Mouse (Mus musculus) hindbrain, embryonic 12.5 days (tissue): ENCODE measurements at regions not wholly inside any gene's neighbourhood (a gene's known extent, or its start where the extent isn't known, plus 50 kb on each side); places are given as distances from the start of the nearest gene placed in this dataset.

ENCODE experiments used
- ATAC-seq: fragments of 200-750 bp; cut with Nextera tagmentation; 2 replicates; pipeline ENCODE4 v1.8.0; 2017; ENCODE audit warnings: moderate TSS enrichment; ENCODE audit not compliant: low FRiP score
- H3K27ac ChIP-seq: fragments of 300-500 bp; sonication (generic); 2 replicates; pipeline ENCODE4 v1.5.1; 2016; ENCODE audit warnings: mild to moderate bottlenecking
- H3K27me3 ChIP-seq: fragments of 300-500 bp; sonication (generic); 2 replicates; pipeline ENCODE4 v1.6.1; 2016; ENCODE audit warnings: mild to moderate bottlenecking
- H3K36me3 ChIP-seq: fragments of 300-500 bp; sonication (generic); 2 replicates; pipeline ENCODE4 v1.6.1; 2016; ENCODE audit warnings: mild to moderate bottlenecking
- H3K4me1 ChIP-seq: fragments of 300-500 bp; sonication (generic); 2 replicates; pipeline ENCODE4 v1.6.1; 2016
- H3K4me2 ChIP-seq: fragments of 300-500 bp; sonication (generic); replicated peaks from 2 replicates; pipeline ENCODE4 v1.6.1; 2016; ENCODE audit warnings: mild to moderate bottlenecking
- H3K4me3 ChIP-seq: fragments of 300-500 bp; sonication (generic); 2 replicates; pipeline ENCODE4 v1.5.1; 2016; ENCODE audit warnings: mild to moderate bottlenecking
- H3K9ac ChIP-seq: fragments of 300-500 bp; sonication (generic); 2 replicates; pipeline ENCODE4 v1.6.1; 2016; ENCODE audit warnings: mild to moderate bottlenecking, moderate library complexity
- H3K9me3 ChIP-seq: fragments of 300-500 bp; sonication (generic); replicated peaks from 2 replicates; pipeline ENCODE4 v1.6.1; 2016; ENCODE audit warnings: mild to moderate bottlenecking
- WGBS: fragments of 180-500 bp; shearing (Covaris S2); methylation state at CpG from one replicate; pipeline ENCODE4 v1.1.7; 2016; 5-methylcytosine and 5-hydroxymethylcytosine counted together

DNA sequence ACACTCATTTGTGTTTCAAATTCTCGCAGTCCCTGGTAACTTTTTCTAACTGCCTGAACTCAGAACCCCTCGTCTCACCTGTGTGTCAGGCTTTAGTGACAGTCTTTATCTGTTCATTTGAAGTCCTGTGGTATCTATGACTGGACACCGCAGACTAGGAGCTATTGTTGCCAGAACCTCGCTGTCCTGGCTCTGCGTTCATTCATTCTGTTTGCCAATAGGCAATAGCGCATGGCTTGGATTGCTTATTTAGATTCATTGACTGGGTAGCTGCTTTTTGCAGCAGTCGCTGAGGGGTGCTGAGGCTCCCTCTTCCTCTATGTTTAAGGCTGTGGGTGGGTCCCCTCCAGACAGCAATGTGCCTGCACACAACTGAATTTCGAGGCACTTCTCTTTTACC is 144.6 kb upstream of the Cops8 start:
- peaks cover 21% of the 10 kb centered on the region; the same call in 1 of the 2 replicates for H3K27me3 ChIP-seq
- no peaks in the 10 kb centered on the region for H3K9me3 ChIP-seq
- WGBS: 58% methylated on average over 8 of the region's 8 CpGs
- H3K9ac ChIP-seq: no peak overlapping the region
- no peak for ATAC-seq
- no peak overlapping the region for H3K27ac ChIP-seq
- H3K36me3 ChIP-seq: no peaks in the 10 kb centered on the region
- H3K4me2 ChIP-seq: no peak overlapping the region
- H3K4me3 ChIP-seq: no peak overlapping the region
- peaks cover 18% of the 10 kb centered on the region for H3K4me1 ChIP-seq

DNA sequence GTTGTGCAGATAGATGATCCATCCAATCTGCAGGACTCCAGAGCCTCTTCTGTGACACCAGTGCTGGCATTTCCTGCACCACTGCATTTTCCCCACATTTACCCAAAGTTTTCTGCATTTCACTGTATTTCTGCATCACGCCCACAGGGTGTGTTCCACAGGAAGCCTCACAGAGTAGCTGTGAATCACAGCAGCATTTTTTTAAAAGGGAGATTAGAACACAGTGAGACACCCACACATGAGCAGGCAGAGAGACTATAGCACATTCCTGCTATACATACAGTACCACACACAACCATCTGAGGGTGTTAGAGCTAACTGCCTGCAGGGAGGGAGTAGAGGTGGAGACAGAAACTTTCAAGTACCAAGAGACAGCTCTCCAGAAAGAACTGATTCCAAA is 141.1 kb upstream of the Cops8 start:
- Histone ChIP-seq H3K9me3 (no peaks in the 10 kb centered on the region), H3K4me2 (no peak overlapping the region), H3K27ac (no peak overlapping the region), H3K9ac (no peak overlapping the region), H3K4me1 (peaks cover 13% of the 10 kb centered on the region), H3K4me3 (no peak overlapping the region), H3K27me3 (peaks cover 26% of the 10 kb centered on the region), H3K36me3 (no peaks in the 10 kb centered on the region)
- 92% methylated on average over 1 of the region's 1 CpGs for WGBS
- no peak for ATAC-seq

DNA sequence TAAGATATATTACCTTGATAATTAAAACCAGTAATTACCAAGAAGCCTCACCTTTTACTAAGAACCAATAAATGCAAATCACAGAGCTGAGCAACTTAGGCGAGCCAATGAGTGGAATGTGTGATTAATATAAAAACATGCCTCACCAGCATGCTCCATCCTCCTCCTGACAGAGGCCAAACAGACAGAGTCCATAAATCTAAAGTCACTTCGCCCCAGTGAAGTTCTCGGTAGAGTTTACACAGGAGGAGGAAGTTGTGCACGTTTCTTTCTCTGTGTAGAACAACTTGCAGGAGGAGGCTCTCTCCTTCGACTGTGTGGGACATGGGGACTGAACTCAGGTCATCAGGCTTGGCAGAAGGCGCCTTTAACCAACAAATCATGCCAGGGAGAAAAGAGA is 139.5 kb upstream of the Cops8 start:
- Histone ChIP-seq H3K27me3 (peaks cover 31% of the 10 kb centered on the region), H3K4me2 (no peak overlapping the region), H3K4me1 (peaks cover 3% of the 10 kb centered on the region; the same call in 1 of the 2 replicates), H3K4me3 (no peak overlapping the region), H3K36me3 (no peaks in the 10 kb centered on the region), H3K9me3 (no peaks in the 10 kb centered on the region), H3K9ac (no peak overlapping the region), H3K27ac (no peak overlapping the region)
- no peak for ATAC-seq
- 79% methylated on average over 6 of the region's 6 CpGs for WGBS

DNA sequence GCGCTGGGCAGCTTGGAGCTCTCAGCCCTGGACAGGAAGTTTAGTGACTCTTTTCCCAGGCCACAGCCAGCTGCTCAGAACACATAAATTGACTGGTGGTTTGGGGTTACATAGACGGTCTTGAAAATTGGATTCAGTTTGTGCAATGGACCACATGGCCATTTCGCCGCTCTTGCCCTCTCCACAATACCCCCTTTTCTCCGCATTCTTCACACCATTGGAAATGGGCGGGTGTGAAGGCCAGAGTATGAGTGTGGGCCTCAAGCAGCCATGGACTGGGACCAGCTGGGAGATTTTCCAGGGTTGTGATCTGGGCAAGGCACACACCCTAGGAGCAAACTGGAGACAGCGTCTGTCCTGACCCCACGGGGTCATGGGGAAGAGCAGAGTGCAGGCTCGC is 135.1 kb upstream of the Cops8 start:
- no peak; the same call in 1 of the 2 replicates for ATAC-seq
- peaks cover 15% of the 10 kb centered on the region for H3K4me1 ChIP-seq
- no peak overlapping the region for H3K4me2 ChIP-seq
- no peaks in the 10 kb centered on the region for H3K9me3 ChIP-seq
- 50% methylated on average over 9 of the region's 9 CpGs for WGBS
- peaks cover 21% of the 10 kb centered on the region for H3K27me3 ChIP-seq
- no peak overlapping the region for H3K9ac ChIP-seq
- no peak overlapping the region for H3K4me3 ChIP-seq
- no peak overlapping the region for H3K27ac ChIP-seq
- no peaks in the 10 kb centered on the region for H3K36me3 ChIP-seq

DNA sequence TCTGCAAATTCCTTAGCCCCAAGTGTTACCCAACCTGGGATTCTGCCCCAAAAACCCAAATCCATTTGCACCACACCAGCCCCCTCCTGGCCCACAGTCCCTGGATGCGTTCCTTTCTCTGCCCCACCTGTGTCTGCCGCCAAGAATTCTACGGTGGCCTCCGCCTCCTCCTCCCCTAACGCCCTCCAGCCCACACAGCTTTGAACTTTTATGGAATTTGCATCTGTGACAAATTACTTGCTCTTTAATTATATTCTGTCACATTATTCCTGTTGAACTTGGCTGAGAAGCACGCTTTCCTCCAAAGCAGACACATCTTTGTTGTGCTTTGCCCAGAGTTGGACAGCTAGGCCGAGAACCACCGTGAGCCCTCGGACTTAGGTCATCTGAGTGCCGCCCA is 131.8 kb upstream of the Cops8 start:
- peaks cover 12% of the 10 kb centered on the region for H3K27me3 ChIP-seq
- H3K4me3 ChIP-seq: no peak overlapping the region
- no peaks in the 10 kb centered on the region for H3K36me3 ChIP-seq
- no peaks in the 10 kb centered on the region for H3K9me3 ChIP-seq
- no peak overlapping the region for H3K27ac ChIP-seq
- ATAC-seq: no peak
- peaks cover 42% of the 10 kb centered on the region for H3K4me1 ChIP-seq
- H3K9ac ChIP-seq: no peak overlapping the region
- H3K4me2 ChIP-seq: no peak overlapping the region
- WGBS: 47% methylated on average over 10 of the region's 10 CpGs

DNA sequence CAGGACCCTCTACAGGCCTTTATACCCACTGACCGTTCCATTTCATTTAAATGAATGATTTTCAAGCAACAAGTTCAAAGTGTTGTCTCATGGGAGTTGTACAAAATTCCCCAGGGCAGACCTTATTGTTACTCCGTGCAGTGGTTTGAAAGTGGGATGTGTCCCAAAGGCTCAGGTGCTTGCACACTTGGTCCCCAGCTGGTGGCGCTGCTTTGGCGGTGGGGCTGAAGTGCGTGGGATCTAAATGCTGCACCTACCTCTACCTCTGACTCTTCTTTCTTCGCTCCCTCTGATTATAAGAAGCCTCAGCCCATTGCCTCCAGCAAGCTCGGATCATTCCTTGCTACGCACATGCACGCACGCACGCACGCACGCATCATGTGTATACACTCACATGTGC is 131.0 kb upstream of the Cops8 start:
- no peaks in the 10 kb centered on the region for H3K9me3 ChIP-seq
- H3K36me3 ChIP-seq: no peaks in the 10 kb centered on the region
- H3K27me3 ChIP-seq: peaks cover 10% of the 10 kb centered on the region
- no peak for ATAC-seq
- H3K27ac ChIP-seq: no peak overlapping the region
- peaks cover 48% of the 10 kb centered on the region for H3K4me1 ChIP-seq
- 90% methylated on average over 13 of the region's 13 CpGs for WGBS
- no peak overlapping the region for H3K9ac ChIP-seq
- H3K4me3 ChIP-seq: no peak overlapping the region
- H3K4me2 ChIP-seq: no peak overlapping the region

DNA sequence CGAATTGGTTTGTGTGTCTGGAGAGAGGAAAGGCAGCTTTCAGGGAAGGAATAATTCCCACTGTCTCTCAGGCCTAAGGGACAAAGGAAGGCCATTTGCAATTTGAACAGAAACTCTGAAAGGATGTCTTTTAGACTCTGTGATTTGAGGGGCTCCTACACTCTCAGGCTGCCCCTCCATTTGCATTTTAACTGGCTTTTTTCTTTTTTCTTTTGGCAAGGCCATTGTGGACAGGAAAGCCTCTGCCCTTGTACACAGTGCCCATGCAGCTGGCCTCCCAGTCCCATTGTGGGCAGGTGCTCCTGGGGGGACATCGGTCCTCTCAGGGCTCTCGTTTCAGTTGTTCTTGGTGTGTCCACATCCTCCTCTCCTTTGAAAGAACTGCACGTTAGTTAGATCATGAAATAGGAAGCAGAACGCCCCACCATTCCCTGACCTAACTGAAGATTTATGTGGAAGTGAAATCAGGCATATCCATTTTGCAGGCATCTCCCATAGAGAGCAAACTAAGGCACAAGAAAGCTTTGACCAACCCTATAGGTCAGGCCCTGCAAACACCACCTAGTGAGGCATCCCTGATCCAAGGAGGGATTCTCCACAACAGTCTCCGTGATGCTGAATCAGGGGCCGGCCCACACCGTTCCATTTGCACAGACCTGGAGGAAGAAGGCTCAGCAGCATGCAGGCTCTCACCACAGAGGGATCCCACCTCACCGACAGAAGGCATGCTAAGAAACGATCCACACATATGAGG is 127.5 kb upstream of the Cops8 start:
- Histone ChIP-seq H3K9me3 (0 out of 2 replicates have a peak, but pooled peaks cover 3% of the 10 kb centered on the region), H3K36me3 (no peaks in the 10 kb centered on the region), H3K9ac (no peak overlapping the region), H3K27ac (peak overlapping the region; percentile 74), H3K27me3 (no peaks in the 10 kb centered on the region; the same call in 1 of the 2 replicates), H3K4me2 (no peak overlapping the region), H3K4me1 (peaks cover 47% of the 10 kb centered on the region), H3K4me3 (no peak overlapping the region)
- ATAC-seq: peak; percentile 79
- WGBS: 43% methylated on average over 10 of the region's 10 CpGs

DNA sequence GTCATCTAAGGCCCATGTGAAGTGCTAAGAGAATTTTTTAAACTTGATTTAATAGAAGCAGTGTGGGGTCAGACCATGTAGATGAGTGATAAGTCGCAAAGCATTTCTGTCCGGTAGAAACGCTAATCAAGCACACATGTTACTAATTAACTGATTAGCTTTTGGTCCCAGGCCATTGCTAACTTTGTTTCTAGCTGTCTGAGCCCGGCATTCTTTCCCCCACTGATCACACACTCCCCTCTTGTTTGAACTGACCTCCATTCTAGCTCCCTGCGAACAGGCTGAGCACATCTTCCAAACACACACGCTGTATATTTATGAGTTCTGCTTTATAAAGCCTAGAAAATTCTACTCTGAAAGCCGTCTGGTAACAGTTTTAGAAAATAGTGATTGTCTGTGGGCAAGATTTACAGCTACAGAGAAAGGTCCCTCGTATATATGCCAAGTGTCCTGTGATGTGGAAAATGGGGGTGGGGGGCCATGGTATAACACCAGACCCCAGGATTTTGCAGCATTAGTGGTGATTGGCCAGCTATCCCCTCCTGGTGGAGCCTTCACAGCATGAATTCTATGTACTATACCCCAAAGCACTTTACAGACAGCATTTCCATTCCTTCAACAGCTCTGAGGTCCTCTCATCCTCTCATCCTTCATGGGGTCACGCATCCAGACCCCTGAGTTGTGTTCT is 126.1 kb upstream of the Cops8 start:
- H3K4me3 ChIP-seq: no peak overlapping the region
- ATAC-seq: no peak
- 0 out of 2 replicates have a peak, but pooled peaks cover 3% of the 10 kb centered on the region for H3K9me3 ChIP-seq
- no peaks in the 10 kb centered on the region; the same call in 1 of the 2 replicates for H3K27me3 ChIP-seq
- no peak overlapping the region for H3K9ac ChIP-seq
- no peak overlapping the region for H3K4me2 ChIP-seq
- H3K27ac ChIP-seq: no peak overlapping the region
- peaks cover 36% of the 10 kb centered on the region for H3K4me1 ChIP-seq
- H3K36me3 ChIP-seq: no peaks in the 10 kb centered on the region
- 35% methylated on average over 9 of the region's 9 CpGs for WGBS

DNA sequence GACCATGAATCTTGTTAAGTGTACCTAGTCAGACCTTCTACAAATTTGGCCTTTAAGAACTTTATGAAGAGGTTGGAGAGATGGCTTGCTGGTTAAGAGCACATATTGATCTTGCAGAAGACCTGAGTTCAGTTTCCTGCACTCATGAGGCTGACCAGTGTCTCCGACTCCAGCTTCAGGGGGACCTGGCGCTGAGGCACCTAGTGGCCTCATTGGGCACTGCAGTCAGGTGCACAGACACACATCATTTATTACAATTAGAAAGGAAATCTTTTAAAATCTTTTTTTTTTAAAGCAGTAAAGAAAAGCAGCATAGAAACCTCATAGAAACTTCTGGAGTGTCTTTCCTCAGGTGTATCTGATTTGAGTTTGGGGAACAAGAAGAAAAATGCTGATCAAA is 123.9 kb upstream of the Cops8 start:
- Histone ChIP-seq H3K36me3 (no peaks in the 10 kb centered on the region), H3K4me2 (no peak overlapping the region), H3K9me3 (0 out of 2 replicates have a peak, but pooled peaks cover 3% of the 10 kb centered on the region), H3K4me3 (no peak overlapping the region), H3K9ac (no peak overlapping the region), H3K27ac (no peak overlapping the region), H3K27me3 (no peaks in the 10 kb centered on the region), H3K4me1 (peaks cover 27% of the 10 kb centered on the region)
- 90% methylated on average over 2 of the region's 2 CpGs for WGBS
- no peak for ATAC-seq

DNA sequence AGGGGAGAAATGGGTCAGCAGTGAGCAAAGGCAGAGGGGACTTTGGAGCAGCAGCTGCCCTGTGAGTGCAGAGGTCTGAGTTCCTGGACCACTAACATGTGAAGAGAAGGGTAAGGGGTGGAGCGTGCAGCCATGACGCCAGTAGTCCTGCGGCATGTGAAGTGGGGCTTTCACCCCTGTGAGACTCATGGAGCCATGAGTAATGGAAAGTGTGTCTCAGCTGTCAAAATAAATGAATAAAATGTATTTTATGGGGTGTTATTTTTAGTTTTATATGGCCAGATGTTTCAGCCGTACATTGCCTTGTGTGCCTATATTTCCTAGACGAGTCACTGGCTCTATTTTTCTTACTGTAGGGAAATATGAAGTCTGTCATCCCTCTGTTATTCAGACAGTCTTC is 121.5 kb upstream of the Cops8 start:
- 88% methylated on average over 5 of the region's 5 CpGs for WGBS
- Histone ChIP-seq H3K9ac (no peak overlapping the region), H3K27ac (no peak overlapping the region), H3K36me3 (no peaks in the 10 kb centered on the region), H3K4me1 (peaks cover 11% of the 10 kb centered on the region; the same call in 1 of the 2 replicates), H3K4me2 (no peak overlapping the region), H3K27me3 (0 out of 2 replicates have a peak, but pooled peaks cover 2% of the 10 kb centered on the region), H3K9me3 (0 out of 2 replicates have a peak, but pooled peaks cover 3% of the 10 kb centered on the region), H3K4me3 (no peak overlapping the region)
- ATAC-seq: no peak

DNA sequence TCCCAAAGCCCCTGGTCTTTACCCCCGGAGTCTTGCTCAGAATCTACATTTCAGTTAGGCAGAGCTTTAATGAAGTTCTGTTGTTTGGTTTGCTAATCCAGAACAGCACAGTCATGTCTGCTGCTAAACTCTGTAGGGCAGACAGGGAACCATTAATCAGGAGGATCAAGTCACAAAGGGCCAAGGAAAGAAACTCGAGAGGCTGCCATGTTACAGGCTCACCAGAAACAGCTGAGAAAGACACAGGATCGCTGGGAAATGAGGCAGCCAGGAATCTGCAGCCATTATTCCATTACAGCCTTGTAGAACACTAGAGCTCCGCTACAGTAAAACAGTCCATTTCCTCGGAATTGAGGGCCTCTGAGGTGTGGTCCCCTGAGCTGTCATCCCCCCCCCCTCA is 121.1 kb upstream of the Cops8 start:
- ATAC-seq: no peak
- H3K9me3 ChIP-seq: 0 out of 2 replicates have a peak, but pooled peaks cover 3% of the 10 kb centered on the region
- WGBS: 74% methylated on average over 5 of the region's 5 CpGs
- 0 out of 2 replicates have a peak, but pooled peaks cover 2% of the 10 kb centered on the region for H3K27me3 ChIP-seq
- H3K4me2 ChIP-seq: no peak overlapping the region
- no peaks in the 10 kb centered on the region for H3K36me3 ChIP-seq
- H3K4me1 ChIP-seq: peaks cover 7% of the 10 kb centered on the region; the same call in 1 of the 2 replicates
- no peak overlapping the region for H3K27ac ChIP-seq
- H3K9ac ChIP-seq: no peak overlapping the region
- no peak overlapping the region for H3K4me3 ChIP-seq

DNA sequence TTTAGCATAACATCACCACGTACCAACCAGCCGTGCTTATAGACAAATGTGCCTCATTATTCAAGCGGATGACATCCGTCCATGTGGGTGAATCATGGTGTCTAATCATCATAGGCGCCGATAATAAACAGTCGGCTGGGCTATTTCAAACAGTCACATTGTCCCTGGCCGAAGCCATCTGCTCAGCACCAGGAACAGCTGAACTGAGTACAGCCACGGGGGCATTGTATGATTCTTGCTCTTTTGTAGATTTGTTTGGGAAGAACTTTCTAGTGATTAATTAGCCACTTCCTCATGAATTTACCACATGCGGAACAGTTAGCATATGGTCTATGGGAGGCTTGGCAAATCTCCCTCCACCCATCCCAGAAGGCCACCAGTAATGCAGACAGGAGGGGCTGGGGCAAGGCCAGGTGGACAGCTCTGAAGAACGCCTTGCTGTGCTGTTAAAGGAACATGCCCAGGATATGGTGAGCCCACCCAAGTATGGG is 116.4 kb upstream of the Cops8 start:
- no peaks in the 10 kb centered on the region for H3K9me3 ChIP-seq
- 0 out of 2 replicates have a peak, but pooled peaks cover 2% of the 10 kb centered on the region for H3K27me3 ChIP-seq
- 0 out of 2 replicates have a peak, but pooled peaks cover 3% of the 10 kb centered on the region for H3K4me1 ChIP-seq
- ATAC-seq: peak; percentile 73
- no peak overlapping the region for H3K4me2 ChIP-seq
- WGBS: 54% methylated on average over 11 of the region's 11 CpGs
- H3K27ac ChIP-seq: no peak overlapping the region
- no peaks in the 10 kb centered on the region for H3K36me3 ChIP-seq
- H3K9ac ChIP-seq: no peak overlapping the region
- no peak overlapping the region for H3K4me3 ChIP-seq
